Mouse (Mus musculus) layer of hippocampus, adult 18-20 months (tissue): Measurements from ENCODE around the gene Fis1. TPM values are rescaled to one million over a fixed set of nuclear protein-coding genes. Genes with fewer than 3 reads are reported as not detected.

Experiments
- microRNA-seq, 2 experiments: library from miRNA; unstranded; fragments of <30 nt; microRNA quantifications; one replicate each; pipeline ENCODE4 v1.2.0; 2021
- total RNA-seq, 2 experiments: library from RNA; stranded (reverse); gene quantifications; 2 replicates each; pipeline ENCODE4 v1.2.3; 2021

The Fis1 gene
- total RNA-seq, 2 experiments from 2014 or later, result 237 to 255 TPM

Small RNA genes lying within 50 kb of the gene (microRNA-seq; reads per million reads assigned to microRNA genes)
- 160 to 232 reads per million in 2 experiments for gene Mir702

Other genes with a start within 250 kb of the Fis1 start
- 1 to 10 TPM; 1.8 to 2.7 TPM for gene Col26a1, start 70.1 kb upstream of the Fis1 start, total RNA-seq
- gene Ift22, start 45.1 kb upstream of the Fis1 start, total RNA-seq, result 10 to 100 TPM; 85.7 to 88.0 TPM
- under 1 TPM in 1 of 2 experiments, not detected in 1; 0.61 TPM for gene Cldn15, start 13.3 kb downstream of the Fis1 start, total RNA-seq
- gene Plod3, start 33.7 kb downstream of the Fis1 start, total RNA-seq, result 10 to 100 TPM; 38.5 to 43.1 TPM
- gene Znhit1, start 34.7 kb downstream of the Fis1 start, total RNA-seq, result 10 to 100 TPM; 82.8 to 96.2 TPM
- gene Vgf, start 73.1 kb downstream of the Fis1 start, total RNA-seq, result 100 to 1,000 TPM; 228 to 230 TPM
- 100 to 1,000 TPM; 316 to 355 TPM for gene Ap1s1, start 92.9 kb downstream of the Fis1 start, total RNA-seq
- under 1 TPM; 0.40 to 0.94 TPM for gene Serpine1, start 119.0 kb downstream of the Fis1 start, total RNA-seq
- 1 to 10 TPM; 5.9 to 6.0 TPM for gene Trim56, start 162.9 kb downstream of the Fis1 start, total RNA-seq
- gene Muc3, start 196.0 kb downstream of the Fis1 start, total RNA-seq, result not detected